Mouse (Mus musculus) embryo, embryonic 10.5 days (tissue): ENCODE results near the gene Rassf5.

Experiments used
- DNase-seq: peaks from one replicate; pipeline ENCODE4 v3.0.0-alpha.2; 2015; ENCODE audit warnings: low spot score

Rassf5 gene

DNA sequence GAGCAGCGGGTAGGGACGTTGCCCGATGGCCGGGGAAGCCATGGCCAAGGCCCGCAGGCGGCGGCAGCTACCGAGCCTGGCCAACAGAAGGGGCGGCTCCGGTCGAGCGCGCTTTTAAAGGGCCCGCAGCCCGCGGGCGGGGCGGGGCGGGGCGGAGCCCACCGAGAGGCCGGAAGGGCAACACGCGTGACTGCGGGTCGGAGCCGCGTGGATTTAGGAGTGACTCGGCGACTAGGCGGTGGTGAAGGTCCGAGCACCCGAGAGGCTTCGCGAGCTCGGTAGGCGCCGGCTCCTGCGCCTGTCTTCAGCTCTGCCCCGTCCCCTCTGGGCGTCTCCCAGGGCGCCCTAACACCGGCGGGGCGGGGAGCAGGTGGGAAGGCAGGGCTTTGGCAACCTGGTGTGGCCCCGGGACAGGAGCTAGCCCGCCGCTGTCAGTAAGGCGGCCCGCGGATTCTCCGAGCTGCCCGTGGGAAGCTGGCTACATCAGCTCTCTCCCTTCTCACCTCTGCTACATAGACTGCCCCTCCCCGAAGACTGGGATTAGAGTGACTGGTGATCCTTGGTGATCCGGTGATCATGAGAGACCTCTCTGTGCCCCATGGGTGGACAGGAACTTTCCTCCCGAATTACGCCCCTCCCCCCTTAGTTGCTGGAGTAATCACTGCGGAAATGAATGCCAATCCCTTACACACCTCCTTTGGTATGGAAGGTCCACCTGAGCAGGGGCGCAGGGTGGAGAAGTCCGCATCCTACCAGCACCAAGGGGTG, at the start of gene Rassf5:
Gene Rassf5 (minus strand): TSS at position 170 of the 768 bp plus-strand sequence.
- DNase-seq: peak; percentile 59

- no peak for DNase-seq
Observed at GRCm38 (mm10) chr1:131293922-131294250, 48.8 kb upstream of the Rassf5 start.

GRCm38 (mm10) chr1:131293221-131293921, 48.3 kb upstream of the Rassf5 start:
- no peak for DNase-seq

- DNase-seq: peak; percentile 77
Observed at GRCm38 (mm10) chr1:131290648-131291047, 45.6 kb upstream of the Rassf5 start.

DNA sequence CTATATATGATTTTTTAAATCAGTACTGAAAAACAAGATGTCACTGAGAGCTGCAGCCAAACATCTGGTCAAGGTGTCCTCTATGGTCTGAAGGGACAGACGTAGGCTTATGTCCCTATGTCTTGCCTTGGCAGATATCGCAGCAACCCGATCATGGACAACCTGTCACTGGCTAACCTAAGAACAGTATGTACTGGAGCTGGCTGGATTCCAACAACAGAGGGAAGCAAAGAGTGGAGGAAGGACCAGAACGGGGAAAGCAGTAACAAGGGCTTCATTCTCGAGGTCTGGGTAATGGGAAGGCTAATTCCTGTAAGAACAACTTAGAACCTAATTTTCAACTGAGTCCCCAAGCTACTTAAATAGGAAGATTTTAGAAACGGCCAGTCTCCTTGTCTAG, 43.9 kb upstream of the Rassf5 start:
- DNase-seq: no peak

DNA sequence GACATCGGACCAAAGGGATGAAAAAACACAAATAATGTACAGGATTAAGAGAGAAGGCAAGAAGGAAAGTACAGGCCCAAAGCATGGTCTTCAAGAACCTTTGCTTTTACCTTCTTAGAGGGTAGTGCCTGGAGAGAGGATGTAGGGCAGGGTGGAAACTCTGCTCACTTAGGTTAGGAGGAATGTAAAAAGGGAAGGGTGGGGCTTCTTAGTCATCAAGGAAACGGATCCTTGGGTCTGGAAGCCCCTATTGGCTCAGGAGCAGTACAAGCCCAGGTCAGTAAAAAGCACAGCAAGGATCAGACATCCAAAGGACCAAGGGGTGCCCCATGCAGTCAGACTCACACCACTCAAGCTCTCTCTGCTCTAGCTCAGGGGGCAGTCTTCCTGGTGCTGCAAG, 42.2 kb upstream of the Rassf5 start:
- DNase-seq: no peak

GRCm38 (mm10) chr1:131286803-131287202, 41.7 kb upstream of the Rassf5 start:
- DNase-seq: no peak

- DNase-seq: no peak
Observed at GRCm38 (mm10) chr1:131284616-131285015, 39.6 kb upstream of the Rassf5 start.

- no peak for DNase-seq
Observed at GRCm38 (mm10) chr1:131284167-131284566, 39.1 kb upstream of the Rassf5 start.

DNA sequence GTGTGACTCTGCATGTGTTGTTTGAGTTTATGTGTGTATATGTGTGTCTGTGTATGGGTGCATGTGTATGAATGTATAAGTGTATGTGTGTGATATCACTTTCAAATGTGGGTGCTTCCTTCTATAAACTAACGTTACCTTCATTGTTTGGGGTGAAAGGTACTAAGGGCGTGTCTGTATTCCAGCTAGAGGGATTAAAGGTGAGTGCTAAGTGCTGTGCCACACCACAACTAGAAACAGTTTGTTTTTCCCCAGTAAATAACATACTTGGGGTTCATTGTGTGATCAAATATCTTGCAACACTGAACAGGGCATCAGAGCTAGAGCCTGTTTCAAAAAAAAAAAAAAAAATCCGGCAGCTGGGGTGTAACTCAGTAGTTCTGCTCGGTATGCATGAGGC, 36.7 kb upstream of the Rassf5 start:
- no peak for DNase-seq

DNA sequence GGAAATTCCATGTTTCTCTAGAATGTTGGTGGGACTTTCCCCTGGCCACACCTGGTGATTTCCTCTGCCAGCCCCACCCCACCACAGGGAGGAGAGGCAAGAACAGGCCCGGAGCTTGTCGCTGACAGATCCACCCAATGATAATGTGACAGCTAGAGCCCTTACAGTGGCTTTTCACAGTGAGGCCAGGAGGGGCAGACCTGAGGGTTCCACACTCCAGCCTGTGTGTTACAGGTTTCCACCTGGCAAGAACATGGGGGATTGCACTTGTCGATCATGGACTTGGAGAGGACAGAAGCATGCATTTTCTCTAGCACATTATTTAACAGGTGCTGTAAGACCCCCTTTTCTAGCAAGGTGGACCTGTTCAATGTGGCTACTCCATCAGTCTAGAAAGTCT, 35.2 kb upstream of the Rassf5 start:
- no peak for DNase-seq

DNA sequence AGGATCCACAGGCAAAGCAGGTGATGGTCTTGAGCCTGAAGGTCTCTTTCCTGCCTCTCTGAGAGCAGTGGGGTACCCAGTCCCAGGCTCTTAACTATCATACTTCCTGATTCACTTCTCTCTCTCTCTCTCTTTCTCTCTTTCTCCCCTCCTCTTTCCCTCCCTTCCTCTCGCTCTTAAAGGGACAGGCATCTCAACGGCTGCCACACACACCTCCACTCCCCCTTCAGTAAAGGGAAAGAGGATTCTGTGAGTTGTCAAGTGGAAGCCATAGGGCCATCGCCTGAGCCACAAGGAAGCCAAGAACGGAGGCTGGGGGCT, 34.4 kb upstream of the Rassf5 start, which contains the start of gene Ikbke:
Gene Ikbke (minus strand): TSS at position 151 of the 321 bp plus-strand sequence.
- no peak for DNase-seq

- DNase-seq: no peak
Observed at GRCm38 (mm10) chr1:131278606-131279455, 33.8 kb upstream of the Rassf5 start.

DNA sequence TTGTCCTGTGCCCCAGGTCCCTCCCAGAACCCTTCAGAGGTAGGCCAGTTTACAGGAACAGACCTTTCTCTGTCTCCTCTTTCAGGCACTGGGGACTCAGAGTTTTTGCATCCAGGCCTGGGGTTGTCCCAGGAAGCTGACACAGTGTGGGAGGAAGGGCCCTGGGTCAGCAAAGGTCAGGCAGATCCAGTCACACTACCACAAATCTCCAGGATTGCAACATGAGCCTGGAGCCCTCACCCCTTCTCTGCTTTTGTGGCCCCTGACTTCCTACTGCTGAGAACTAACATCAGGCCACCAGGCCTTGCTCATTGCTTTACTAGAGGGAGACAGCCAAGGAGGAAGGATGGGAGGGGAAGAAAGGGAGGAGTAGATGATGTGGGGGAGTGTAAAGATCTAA, 31.8 kb upstream of the Rassf5 start:
- DNase-seq: peak; percentile 11

DNA sequence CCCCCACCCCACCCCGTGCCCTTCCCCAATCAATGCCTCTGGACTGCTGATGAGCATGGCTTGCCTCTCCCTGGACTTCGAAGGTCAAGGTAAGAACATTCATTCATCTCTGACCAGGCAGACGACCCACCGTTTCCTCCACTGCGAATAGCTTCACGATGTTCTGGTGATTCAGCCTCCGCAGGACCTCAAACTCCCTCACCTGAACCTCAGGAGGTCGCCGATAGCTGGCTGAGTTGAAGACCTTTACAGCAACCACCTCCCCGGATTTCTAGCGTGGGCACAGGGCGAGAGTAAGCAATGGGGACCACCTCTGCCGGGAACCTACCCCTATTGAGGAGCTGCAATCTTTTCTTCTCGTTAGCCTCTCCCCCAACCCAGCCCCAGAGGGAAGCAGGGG, 30.5 kb upstream of the Rassf5 start:
- DNase-seq: no peak

DNA sequence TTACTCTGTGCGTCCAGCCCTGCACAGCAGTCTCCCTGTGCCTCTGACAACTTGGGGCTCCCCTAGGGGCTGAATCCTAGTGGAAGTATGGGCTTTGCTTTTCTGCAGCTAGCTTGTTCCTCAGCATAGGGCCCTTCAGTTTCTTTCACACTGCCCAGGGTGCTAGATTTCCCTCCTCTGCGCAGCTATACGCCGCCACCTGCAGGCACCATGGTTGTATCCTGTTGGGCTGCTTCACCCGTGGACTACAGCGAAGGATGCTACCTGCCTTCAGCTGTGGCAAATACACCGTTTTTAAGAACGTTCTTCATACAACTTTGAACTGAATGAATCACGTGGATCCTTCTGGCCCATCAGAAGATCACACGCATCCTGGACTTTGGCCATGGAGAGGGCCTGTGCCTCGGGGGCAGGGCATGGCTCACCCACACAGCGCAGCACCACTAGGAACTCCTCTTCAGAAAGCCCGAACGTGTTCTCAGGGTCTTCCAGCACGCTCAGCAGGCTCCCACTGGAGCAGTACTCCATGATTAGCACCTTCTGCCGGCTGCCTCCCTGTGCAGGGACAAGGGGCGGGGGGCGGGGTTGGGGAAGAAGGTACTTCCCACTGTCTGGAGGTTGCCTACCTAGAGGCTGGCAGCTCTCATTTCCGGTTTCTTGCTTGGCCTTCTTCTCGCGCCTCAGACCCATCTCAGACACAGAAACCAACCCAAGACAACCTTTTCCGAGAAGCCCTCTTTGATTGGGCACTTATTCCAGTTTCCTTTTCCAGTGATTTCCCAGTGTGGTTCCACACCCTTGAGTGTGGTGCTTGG, 29.9 kb upstream of the Rassf5 start:
- DNase-seq: no peak

DNA sequence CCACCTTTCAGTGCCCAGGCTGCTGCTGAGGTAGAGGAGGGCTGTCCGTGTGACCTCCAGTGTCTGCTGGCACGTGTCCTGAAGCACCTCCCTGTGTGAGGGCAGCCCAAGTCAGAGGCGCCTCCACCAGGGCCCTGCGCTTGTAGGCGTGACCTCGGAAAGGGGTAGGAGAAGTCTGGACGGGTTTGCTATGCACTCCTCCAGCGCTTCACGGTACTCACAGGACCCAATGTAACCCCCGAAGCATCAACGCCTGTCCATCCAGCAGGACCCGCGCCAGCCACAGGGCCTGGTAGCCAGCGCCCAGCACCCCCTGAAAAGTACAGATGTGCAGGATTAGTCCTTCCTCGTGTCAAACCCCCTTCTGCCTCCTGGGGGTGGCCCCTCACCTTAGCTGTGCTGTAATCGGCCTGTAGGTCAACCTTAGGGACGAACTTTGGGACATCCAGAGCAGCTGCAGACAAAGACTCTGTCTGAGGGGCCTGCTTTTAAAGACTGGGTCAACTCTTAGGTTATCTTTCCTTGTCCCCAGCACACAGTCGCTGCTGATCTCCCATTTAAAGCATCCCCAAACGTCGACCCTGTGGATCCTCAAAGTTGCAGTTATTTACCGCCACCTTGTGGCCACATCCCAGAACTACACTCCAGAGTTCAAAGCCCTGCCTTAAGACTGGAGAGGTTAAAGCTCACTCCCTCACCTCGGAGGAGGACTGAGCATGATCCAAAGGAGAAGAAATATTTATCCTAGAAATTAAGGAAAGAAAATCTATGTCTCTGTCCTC, 24.9 kb upstream of the Rassf5 start:
- DNase-seq: peak; percentile 94

DNA sequence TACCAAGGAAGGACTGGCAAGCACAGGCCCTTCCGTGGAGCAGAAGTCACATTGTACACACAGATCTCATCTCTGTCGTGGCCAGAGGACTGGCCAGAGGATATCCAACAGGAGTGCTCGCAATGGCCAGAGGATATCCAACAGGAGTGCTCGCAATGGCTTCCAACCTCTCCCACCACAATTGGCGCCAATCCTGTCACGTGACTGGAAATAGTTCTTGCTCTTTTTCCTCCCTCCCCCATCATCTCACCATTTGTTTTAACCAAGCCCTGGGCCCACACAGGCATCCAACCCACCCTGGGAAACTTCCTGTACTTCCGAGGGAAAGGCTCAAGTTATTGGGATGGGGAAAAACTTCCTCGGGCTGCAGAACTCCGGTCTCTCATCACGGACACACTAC, 23.7 kb upstream of the Rassf5 start:
- DNase-seq: no peak

DNA sequence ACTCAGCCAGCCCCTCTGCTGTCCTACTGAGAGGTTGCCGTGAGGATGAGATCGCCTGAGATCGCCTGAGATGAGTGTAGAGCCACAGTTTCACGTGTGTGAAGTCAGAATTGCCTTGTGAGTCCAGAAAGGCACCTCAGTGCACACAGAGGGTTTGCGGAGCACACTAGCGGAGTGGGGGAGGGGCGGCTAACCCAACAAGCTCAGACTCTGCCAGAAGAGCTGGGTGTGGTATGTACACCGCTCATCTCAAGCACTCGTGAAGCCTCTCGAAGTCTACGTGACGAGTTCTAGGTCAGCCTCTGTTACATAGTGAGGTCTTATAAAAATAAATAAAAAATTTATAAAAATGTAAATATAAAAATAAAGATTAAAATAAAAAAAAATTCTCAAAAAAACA, 18.8 kb upstream of the Rassf5 start:
- DNase-seq: no peak

DNA sequence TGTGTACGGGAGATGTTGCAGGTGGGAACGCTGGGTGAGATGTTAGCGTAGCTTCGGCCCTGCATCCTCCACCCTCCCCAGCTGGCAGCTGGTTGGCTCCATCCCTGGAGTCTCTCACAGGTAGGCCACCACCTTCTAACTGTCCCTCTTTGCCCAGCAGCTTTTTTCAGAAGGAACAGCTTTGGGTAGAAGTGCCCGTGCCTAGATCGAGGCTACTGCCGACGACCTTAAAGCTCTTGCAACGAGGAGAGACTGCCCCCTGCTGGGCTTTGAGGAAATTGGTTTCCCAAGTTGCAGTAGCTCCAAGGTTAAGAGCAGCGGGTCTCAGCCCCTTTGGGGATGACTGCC, 15.2 kb upstream of the Rassf5 start:
- peak; percentile 87 for DNase-seq

GRCm38 (mm10) chr1:131259632-131260308, 14.7 kb upstream of the Rassf5 start:
- DNase-seq: no peak
